Mouse (Mus musculus): ENCODE measurements around the gene Cope. TPM values are rescaled to one million over a fixed set of nuclear protein-coding genes. Genes with fewer than 3 reads are reported as not detected.

Gene Cope
- polyA plus RNA-seq, 1 experiment = 91.7 TPM

- H3K4me3 ChIP-seq (replicated peaks; ENCODE audit: control insufficient read depth, low read depth, low read length) = no peak overlapping the region
- no peaks in the 10 kb centered on the region for H3K4me1 ChIP-seq (ENCODE audit: control insufficient read depth, insufficient read depth, low read length)
- WGBS = 91% methylated on average over 7 of the region's 7 CpGs
- no peak overlapping the region for H3K27ac ChIP-seq (ENCODE audit: control insufficient read depth, insufficient read depth, low read depth, low read length, poor library complexity)
- TF ChIP-seq CTCF (IDR thresholded peaks at IDR 0.05; ENCODE audit: control insufficient read depth, insufficient read depth, low read length) = no peak
- no peak for TF ChIP-seq POLR2A (IDR thresholded peaks at IDR 0.05; ENCODE audit: borderline replicate concordance, control insufficient read depth, low read depth, low read length)
Measured at GRCm38 (mm10) chr8:70343076-70343475, 40.8 kb downstream of the Cope start.

DNA sequence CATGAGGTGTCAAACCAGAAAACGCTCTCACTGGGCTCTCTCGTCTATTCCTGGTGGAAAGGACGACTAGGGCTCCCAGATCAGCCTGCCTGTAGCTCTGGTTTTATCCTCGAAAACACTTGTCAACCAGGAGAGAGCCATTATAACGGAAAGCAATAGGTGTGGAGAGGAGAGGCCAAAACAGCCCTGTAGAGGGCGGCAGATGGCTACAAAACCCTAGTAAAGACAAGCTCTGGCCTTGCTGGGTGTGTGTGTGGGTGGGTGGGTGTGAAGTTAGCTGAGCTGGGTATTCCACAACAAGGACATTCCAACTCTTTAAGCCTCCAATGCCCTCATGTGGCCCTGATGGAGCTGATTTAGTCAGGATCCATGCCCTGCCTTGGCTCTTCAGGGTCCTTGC, 41.4 kb downstream of the Cope start:
- peak; percentile 51 for TF ChIP-seq CTCF (IDR thresholded peaks at IDR 0.05; ENCODE audit: control insufficient read depth, insufficient read depth, low read length)
- no peak for TF ChIP-seq POLR2A (IDR thresholded peaks at IDR 0.05; ENCODE audit: borderline replicate concordance, control insufficient read depth, low read depth, low read length)
- Histone ChIP-seq H3K4me3 (replicated peaks; ENCODE audit: control insufficient read depth, low read depth, low read length) (no peak overlapping the region), H3K4me1 (ENCODE audit: control insufficient read depth, insufficient read depth, low read length) (no peaks in the 10 kb centered on the region; the same call in 1 of the 2 replicates), H3K27ac (ENCODE audit: control insufficient read depth, insufficient read depth, low read depth, low read length, poor library complexity) (no peak overlapping the region)
- WGBS = 64% methylated on average over 6 of the region's 6 CpGs

DNA sequence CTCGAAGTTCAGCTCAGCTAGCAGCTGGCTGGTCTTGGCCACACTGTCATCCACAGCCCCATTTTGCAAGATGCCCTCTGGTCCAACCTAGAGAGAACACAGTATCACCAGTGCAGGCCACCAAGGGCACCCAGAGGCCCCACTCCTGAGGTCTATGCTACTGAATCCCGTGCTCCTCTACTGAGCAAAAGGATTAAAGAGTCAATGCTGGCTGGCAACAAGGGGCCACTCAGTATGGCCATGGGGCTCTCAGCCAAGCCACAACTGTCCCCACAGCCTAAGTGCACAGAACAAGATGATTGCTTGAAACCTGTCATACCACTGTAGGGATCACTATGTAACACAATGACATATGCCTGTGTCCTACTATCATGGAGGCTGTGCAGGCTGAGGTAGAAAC, 42.0 kb downstream of the Cope start:
- Histone ChIP-seq H3K4me1 (ENCODE audit: control insufficient read depth, insufficient read depth, low read length) (no peaks in the 10 kb centered on the region; the same call in 1 of the 2 replicates), H3K27ac (ENCODE audit: control insufficient read depth, insufficient read depth, low read depth, low read length, poor library complexity) (no peak overlapping the region)

DNA sequence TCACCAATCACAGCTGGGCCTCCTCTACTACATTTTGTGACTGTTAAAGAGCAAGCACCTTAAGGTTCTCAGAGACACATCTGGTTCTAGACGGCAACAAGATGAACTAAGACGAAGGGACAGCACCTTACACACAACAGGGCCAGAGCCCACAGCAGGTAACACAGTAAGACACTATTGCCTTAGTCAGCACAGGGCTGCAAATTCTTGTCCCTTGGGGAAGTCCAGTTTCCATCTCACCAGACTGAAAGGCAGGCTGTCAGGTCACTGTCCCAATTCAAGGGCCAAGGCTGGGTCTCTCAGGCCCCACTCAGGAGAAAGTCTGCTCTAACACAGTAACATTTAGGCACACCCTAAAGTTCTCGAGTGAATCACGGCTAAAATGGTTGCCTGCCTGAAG, 45.1 kb downstream of the Cope start:
- no peak overlapping the region for H3K27ac ChIP-seq (ENCODE audit: control insufficient read depth, insufficient read depth, low read depth, low read length, poor library complexity)
- no peak overlapping the region for H3K4me3 ChIP-seq (replicated peaks; ENCODE audit: control insufficient read depth, low read depth, low read length)
- 86% methylated on average over 4 of the region's 4 CpGs for WGBS
- no peak for TF ChIP-seq POLR2A (IDR thresholded peaks at IDR 0.05; ENCODE audit: borderline replicate concordance, control insufficient read depth, low read depth, low read length)
- no peak for TF ChIP-seq CTCF (IDR thresholded peaks at IDR 0.05; ENCODE audit: control insufficient read depth, insufficient read depth, low read length)
- H3K4me1 ChIP-seq (ENCODE audit: control insufficient read depth, insufficient read depth, low read length) = peaks cover 3% of the 10 kb centered on the region; the same call in 1 of the 2 replicates

More for the DNA sequence above, 42.0 kb downstream of the Cope start:
- WGBS = 80% methylated on average over 2 of the region's 2 CpGs
- TF ChIP-seq POLR2A (IDR thresholded peaks at IDR 0.05; ENCODE audit: borderline replicate concordance, control insufficient read depth, low read depth, low read length) = no peak
- TF ChIP-seq CTCF (IDR thresholded peaks at IDR 0.05; ENCODE audit: control insufficient read depth, insufficient read depth, low read length) = no peak
- no peak overlapping the region for H3K4me3 ChIP-seq (replicated peaks; ENCODE audit: control insufficient read depth, low read depth, low read length)

GRCm38 (mm10) chr8:70347860-70348420, 45.6 kb downstream of the Cope start:
- H3K4me1 ChIP-seq (ENCODE audit: control insufficient read depth, insufficient read depth, low read length) = peaks cover 3% of the 10 kb centered on the region; the same call in 1 of the 2 replicates
- 55% methylated on average over 1 of the region's 1 CpGs for WGBS
- H3K4me3 ChIP-seq (replicated peaks; ENCODE audit: control insufficient read depth, low read depth, low read length) = no peak overlapping the region
- no peak overlapping the region for H3K27ac ChIP-seq (ENCODE audit: control insufficient read depth, insufficient read depth, low read depth, low read length, poor library complexity)
- no peak for TF ChIP-seq POLR2A (IDR thresholded peaks at IDR 0.05; ENCODE audit: borderline replicate concordance, control insufficient read depth, low read depth, low read length)
- TF ChIP-seq CTCF (IDR thresholded peaks at IDR 0.05; ENCODE audit: control insufficient read depth, insufficient read depth, low read length) = no peak

GRCm38 (mm10) chr8:70351035-70351999, 49.0 kb downstream of the Cope start:
- WGBS = 37% methylated on average over 15 of the region's 15 CpGs
- peaks cover 3% of the 10 kb centered on the region; the same call in 1 of the 2 replicates for H3K4me1 ChIP-seq (ENCODE audit: control insufficient read depth, insufficient read depth, low read length)
- peak overlapping the region; percentile 74 for H3K4me3 ChIP-seq (replicated peaks; ENCODE audit: control insufficient read depth, low read depth, low read length)
- no peak overlapping the region for H3K27ac ChIP-seq (ENCODE audit: control insufficient read depth, insufficient read depth, low read depth, low read length, poor library complexity)
- TF ChIP-seq POLR2A (IDR thresholded peaks at IDR 0.05; ENCODE audit: borderline replicate concordance, control insufficient read depth, low read depth, low read length) = no peak
- TF ChIP-seq CTCF (IDR thresholded peaks at IDR 0.05; ENCODE audit: control insufficient read depth, insufficient read depth, low read length) = no peak

DNA sequence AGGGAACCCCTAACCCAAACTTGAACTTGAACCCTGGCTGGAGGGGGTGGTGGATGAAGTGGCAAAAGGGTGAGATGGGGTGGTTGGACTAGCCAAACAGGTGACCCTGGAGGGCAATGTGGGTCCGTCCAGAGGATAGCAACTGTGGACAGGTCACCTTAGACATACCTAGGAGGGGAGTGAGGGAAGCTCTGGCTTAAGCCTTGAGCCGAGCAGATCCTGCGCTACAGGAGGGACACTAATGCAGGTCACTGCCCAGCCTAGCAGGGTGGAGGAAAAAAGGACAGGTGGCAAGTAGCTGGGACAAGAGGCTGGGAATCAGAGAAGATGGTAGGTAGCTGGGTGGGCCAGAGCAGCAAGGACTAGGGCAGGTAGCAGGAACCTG, 49.7 kb downstream of the Cope start:
- 28% methylated on average over 3 of the region's 3 CpGs for WGBS
- Histone ChIP-seq H3K27ac (ENCODE audit: control insufficient read depth, insufficient read depth, low read depth, low read length, poor library complexity) (no peak overlapping the region), H3K4me3 (replicated peaks; ENCODE audit: control insufficient read depth, low read depth, low read length) (peak overlapping the region; percentile 74)

GRCm38 (mm10) chr8:70352657-70353151, 50.4 kb downstream of the Cope start:
- H3K27ac ChIP-seq (ENCODE audit: control insufficient read depth, insufficient read depth, low read depth, low read length, poor library complexity) = peak overlapping the region; percentile 85
- no peak for TF ChIP-seq POLR2A (IDR thresholded peaks at IDR 0.05; ENCODE audit: borderline replicate concordance, control insufficient read depth, low read depth, low read length)
- WGBS = under 1% methylated on average over 64 of the region's 64 CpGs
- H3K4me1 ChIP-seq (ENCODE audit: control insufficient read depth, insufficient read depth, low read length) = peaks cover 3% of the 10 kb centered on the region; the same call in 1 of the 2 replicates
- peak overlapping the region; percentile 74 for H3K4me3 ChIP-seq (replicated peaks; ENCODE audit: control insufficient read depth, low read depth, low read length)

More for the DNA sequence above, 49.7 kb downstream of the Cope start:
- TF ChIP-seq POLR2A (IDR thresholded peaks at IDR 0.05; ENCODE audit: borderline replicate concordance, control insufficient read depth, low read depth, low read length) (no peak), CTCF (IDR thresholded peaks at IDR 0.05; ENCODE audit: control insufficient read depth, insufficient read depth, low read length) (no peak)
- peaks cover 3% of the 10 kb centered on the region; the same call in 1 of the 2 replicates for H3K4me1 ChIP-seq (ENCODE audit: control insufficient read depth, insufficient read depth, low read length)

Measured in bone marrow, adult 2 months (tissue).